In genomic region chr10:128918246-128918645, GRCm38 (mm10) we compare ENCODE assay signal across 9 mouse cellular contexts. TPM values are rescaled to one million over a fixed set of nuclear protein-coding genes. Genes with fewer than 3 reads are reported as not detected.
DNase-seq lines count a peak whose midpoint lies in the region; ATAC-seq lines count a peak whose summit lies in the region.
"Had no signal": no experiment of that assay in that cellular context is flagged by ENCODE, and none has a peak within 500 bp of the region (broad histone marks: within the 10 kb centered on the region; RNA-seq: fewer than 3 reads in every experiment).

No protein-coding gene starts in this region.

- H3K27ac ChIP-seq in hindbrain, embryonic 14.5 days = peak overlapping the region; percentile 69
- no peak overlapping the region; the same call in none of the 2 replicates for H3K27ac ChIP-seq in liver, embryonic 16.5 days (ENCODE audit: low read length)

- 61% methylated on average over 7 of the region's 7 CpGs for WGBS in hindbrain, embryonic 14.5 days
- 61% methylated on average over 7 of the region's 7 CpGs for WGBS in liver, embryonic 16.5 days (ENCODE audit: insufficient replicate concordance)

- peaks cover 27% of the 10 kb centered on the region for H3K4me1 ChIP-seq in hindbrain, embryonic 14.5 days (replicated peaks; ENCODE audit: control insufficient read depth, insufficient read depth, low read length)
- peaks cover 15% of the 10 kb centered on the region for H3K4me1 ChIP-seq in liver, embryonic 16.5 days (ENCODE audit: control insufficient read depth, low read depth, low read length)

- H3K4me3 ChIP-seq in hindbrain, embryonic 14.5 days (replicated peaks; ENCODE audit: low read length) = no peak overlapping the region
- H3K4me3 ChIP-seq in liver, embryonic 16.5 days (ENCODE audit: low read depth, low read length) = no peak overlapping the region

- H3K4me2 ChIP-seq in hindbrain, embryonic 14.5 days (replicated peaks) = no peak overlapping the region
- peak overlapping the region; percentile 36 for H3K4me2 ChIP-seq in liver, embryonic 16.5 days (ENCODE audit: low read depth, low read length)

- peak; percentile 47 for DNase-seq in adrenal gland, postnatal 25 days
- DNase-seq in adrenal gland, postnatal 10 days = no peak
- peak; percentile 75 to 78 for DNase-seq in right cerebral cortex, postnatal 10 days (ENCODE audit: low spot score in 2 of 2)
- no peak for DNase-seq in right cerebral cortex, postnatal 36 days (ENCODE audit: low spot score in 2 of 2)
- no peak for DNase-seq in hindbrain, embryonic 14.5 days (ENCODE audit: low spot score)
- no peak for DNase-seq in B cell, adult 2 months
- DNase-seq in spleen, adult 12 weeks (ENCODE audit: low spot score) = no peak

- ATAC-seq in hindbrain, embryonic 14.5 days (ENCODE audit: low FRiP score) = no peak
- ATAC-seq in liver, embryonic 16.5 days (ENCODE audit: low read depth) = no peak

- no peak overlapping the region for H3K9ac ChIP-seq in hindbrain, embryonic 14.5 days
- no peak overlapping the region for H3K9ac ChIP-seq in liver, embryonic 16.5 days (ENCODE audit: low read depth, low read length)

- H3K27me3 ChIP-seq in hindbrain, embryonic 14.5 days (ENCODE audit: control insufficient read depth, insufficient read depth, low read length) = no peaks in the 10 kb centered on the region
- no peaks in the 10 kb centered on the region for H3K27me3 ChIP-seq in liver, embryonic 16.5 days (ENCODE audit: control insufficient read depth, insufficient read depth, low read depth, low read length)

- H3K36me3 ChIP-seq in hindbrain, embryonic 14.5 days (replicated peaks; ENCODE audit: control insufficient read depth, insufficient read depth) = peaks cover 20% of the 10 kb centered on the region; the same call in 1 of the 2 replicates
- no peaks in the 10 kb centered on the region for H3K36me3 ChIP-seq in liver, embryonic 16.5 days (ENCODE audit: control insufficient read depth, insufficient read depth)

- no peaks in the 10 kb centered on the region for H3K9me3 ChIP-seq in hindbrain, embryonic 14.5 days (ENCODE audit: control insufficient read depth, low read length)
- no peaks in the 10 kb centered on the region for H3K9me3 ChIP-seq in liver, embryonic 16.5 days (replicated peaks; ENCODE audit: control insufficient read depth, low read length)

RNA-seq across cellular contexts. Expression of gene Rdh5, which starts 4.4 kb away (rescaled TPM):
- total RNA-seq in adrenal gland, postnatal 25 days (2021) = 7.7 and 15.9 TPM in 2 replicates
- 10 to 100 TPM; 16.4 to 22.8 TPM for total RNA-seq in adrenal gland, postnatal 10 days (2021)
- 17.6 and 20.4 TPM in 2 replicates for polyA plus RNA-seq in hindbrain, embryonic 14.5 days (2014; fragmentation: Nextera tagmentation; extraction: Ambion mirVana)
- polyA plus RNA-seq in liver, embryonic 16.5 days (2015; fragmentation: Nextera tagmentation; extraction: Ambion mirVana) = 20.8 and 21.9 TPM in 2 replicates

RNA-seq across cellular contexts. Expression of gene Bloc1s1, which starts 5.6 kb away (rescaled TPM):
- 189 and 195 TPM in 2 replicates for total RNA-seq in adrenal gland, postnatal 25 days (2021)
- total RNA-seq in adrenal gland, postnatal 10 days (2021) = 100 to 1,000 TPM; 216 to 240 TPM
- polyA plus RNA-seq in hindbrain, embryonic 14.5 days (2014; fragmentation: Nextera tagmentation; extraction: Ambion mirVana) = 228 and 269 TPM in 2 replicates
- polyA plus RNA-seq in liver, embryonic 16.5 days (2015; fragmentation: Nextera tagmentation; extraction: Ambion mirVana) = 92.8 and 96.6 TPM in 2 replicates

RNA-seq across cellular contexts. Expression of gene Itga7, which starts 15.4 kb away (rescaled TPM):
- total RNA-seq in adrenal gland, postnatal 25 days (2021) = 9.6 and 10.2 TPM in 2 replicates
- 10 to 100 TPM; 24.4 to 36.7 TPM for total RNA-seq in adrenal gland, postnatal 10 days (2021)
- polyA plus RNA-seq in hindbrain, embryonic 14.5 days (2014; fragmentation: Nextera tagmentation; extraction: Ambion mirVana) = 6.2 and 7.2 TPM in 2 replicates
- 0.39 and 0.83 TPM in 2 replicates for polyA plus RNA-seq in liver, embryonic 16.5 days (2015; fragmentation: Nextera tagmentation; extraction: Ambion mirVana)
- total RNA-seq: common myeloid progenitor, adult 5-6 weeks had no signal

RNA-seq across cellular contexts. Expression of gene Cd63, which starts 17.5 kb away (rescaled TPM):
- 238 and 302 TPM in 2 replicates for total RNA-seq in adrenal gland, postnatal 25 days (2021)
- 100 to 1,000 TPM; 243 to 263 TPM for total RNA-seq in adrenal gland, postnatal 10 days (2021)
- polyA plus RNA-seq in hindbrain, embryonic 14.5 days (2014; fragmentation: Nextera tagmentation; extraction: Ambion mirVana) = 215 and 239 TPM in 2 replicates
- polyA plus RNA-seq in liver, embryonic 16.5 days (2015; fragmentation: Nextera tagmentation; extraction: Ambion mirVana) = 97.4 and 109 TPM in 2 replicates

RNA-seq across cellular contexts. Expression of gene Gdf11, which starts 26.7 kb away (rescaled TPM):
- total RNA-seq in adrenal gland, postnatal 25 days (2021) = 1.5 and 1.9 TPM in 2 replicates
- 1 to 10 TPM; 3.0 to 4.5 TPM for total RNA-seq in adrenal gland, postnatal 10 days (2021)
- polyA plus RNA-seq in hindbrain, embryonic 14.5 days (2014; fragmentation: Nextera tagmentation; extraction: Ambion mirVana) = 5.9 and 6.7 TPM in 2 replicates
- polyA plus RNA-seq in liver, embryonic 16.5 days (2015; fragmentation: Nextera tagmentation; extraction: Ambion mirVana) = 0.16 and 0.22 TPM in 2 replicates
- total RNA-seq: common myeloid progenitor, adult 5-6 weeks had no signal

Comparison
In these comparisons a context has a peak if more than half of its experiments do, and no peak if none do; other contexts are left out.
1. DNase-seq: peak in adrenal gland, postnatal 25 days (single experiment) and right cerebral cortex, postnatal 10 days (2 of 2); none in adrenal gland, postnatal 10 days (single experiment), right cerebral cortex, postnatal 36 days (0 of 2), hindbrain, embryonic 14.5 days (single experiment), B cell, adult 2 months (0 of 2) and spleen, adult 12 weeks (single experiment).